Mouse (Mus musculus) limb, embryonic 11.5 days (tissue): ENCODE data around the gene Unc79. TPM values are rescaled to one million over a fixed set of nuclear protein-coding genes. Genes with fewer than 3 reads are reported as not detected.

Experiments used
- ATAC-seq: fragments of 200-750 bp; cut with Nextera tagmentation; 2 replicates; pipeline ENCODE4 v1.8.0; 2017; ENCODE audit warnings: low read depth; ENCODE audit not compliant: insufficient number of reproducible peaks, low FRiP score, low TSS enrichment
- DNase-seq: peaks from one replicate; pipeline ENCODE4 v3.0.0-alpha.2; 2015; ENCODE audit warnings: low spot score
- H3K27ac ChIP-seq: fragments of 300-500 bp; sonication (generic); replicated peaks from 2 replicates; pipeline ENCODE4 v1.5.1; 2014; ENCODE audit warnings: low read depth, mild to moderate bottlenecking, low read length
- H3K27me3 ChIP-seq: fragments of 300-500 bp; sonication (generic); 2 replicates; pipeline ENCODE4 v1.6.1; 2014; ENCODE audit warnings: mild to moderate bottlenecking, low read length, mixed read lengths; ENCODE audit not compliant: control insufficient read depth, insufficient read depth
- H3K36me3 ChIP-seq: fragments of 300-500 bp; sonication (generic); 2 replicates; pipeline ENCODE4 v1.6.1; 2014; ENCODE audit warnings: mild to moderate bottlenecking, low read length, moderate library complexity, mixed read lengths; ENCODE audit not compliant: control insufficient read depth, insufficient read depth
- H3K4me1 ChIP-seq: fragments of 300-500 bp; sonication (generic); 2 replicates; pipeline ENCODE4 v1.6.1; 2014; ENCODE audit warnings: low read length, mixed read lengths; ENCODE audit not compliant: control insufficient read depth, insufficient read depth
- H3K4me2 ChIP-seq: fragments of 300-500 bp; sonication (generic); 2 replicates; pipeline ENCODE4 v1.6.1; 2014; ENCODE audit warnings: low read depth, mild to moderate bottlenecking, moderate library complexity; ENCODE audit not compliant: severe bottlenecking
- H3K4me3 ChIP-seq: fragments of 300-500 bp; sonication (generic); 2 replicates; pipeline ENCODE4 v1.5.1; 2014; ENCODE audit warnings: low read depth, low read length
- H3K9ac ChIP-seq: fragments of 300-500 bp; sonication (generic); 2 replicates; pipeline ENCODE4 v1.6.1; 2014; ENCODE audit warnings: mild to moderate bottlenecking, low read length
- H3K9me3 ChIP-seq: fragments of 300-500 bp; sonication (generic); 2 replicates; pipeline ENCODE4 v1.6.1; 2016; ENCODE audit warnings: low read length; ENCODE audit not compliant: control insufficient read depth
- WGBS: fragments of 180-500 bp; shearing (Covaris S2); extraction: QIAGEN DNeasy Blood & Tissue Kit; methylation state at CpG from one replicate; pipeline ENCODE4 v1.1.7; 2014; 5-methylcytosine and 5-hydroxymethylcytosine counted together
- microRNA-seq: library from miRNA; unstranded; fragments of <30 nt; microRNA quantifications from one replicate; pipeline ENCODE4, GENCODE M21; 2016
- polyA plus RNA-seq: library from polyadenylated mRNA; unstranded; fragments of >200 nt; fragmentation: Nextera tagmentation; extraction: Ambion mirVana; gene quantifications from 2 replicates; pipeline ENCODE4 v1.2.1, GENCODE M21; 2014

The Unc79 gene
- polyA plus RNA-seq, 1 experiment from 2014 or later: 0.16 TPM

DNA sequence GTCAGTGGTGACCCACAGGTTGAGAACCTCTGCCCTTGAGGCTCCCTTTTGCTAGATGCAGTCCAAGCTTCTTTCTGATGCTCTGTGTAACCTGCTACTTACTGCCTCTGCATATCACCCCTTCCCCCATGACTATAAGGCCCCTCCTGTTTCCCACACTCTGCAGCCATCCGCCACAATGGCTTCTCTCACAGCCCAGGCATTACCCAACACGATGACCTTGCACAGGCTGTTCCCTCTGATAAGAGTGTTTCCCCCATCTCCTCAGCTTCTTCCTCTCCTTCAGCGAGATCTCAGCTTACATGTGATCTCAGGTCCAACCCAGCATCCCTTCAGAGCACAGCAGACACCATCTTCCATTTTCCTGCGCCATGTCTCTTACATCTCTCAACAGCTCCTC is 280.4 kb downstream of the Unc79 start:
- no peaks in the 10 kb centered on the region for H3K9me3 ChIP-seq
- H3K27me3 ChIP-seq: no peaks in the 10 kb centered on the region
- no peaks in the 10 kb centered on the region for H3K36me3 ChIP-seq
- WGBS: 87% methylated on average over 4 of the region's 4 CpGs
- H3K27ac ChIP-seq: no peak overlapping the region
- H3K9ac ChIP-seq: no peak overlapping the region
- DNase-seq (no peak), ATAC-seq (no peak)
- no peak overlapping the region for H3K4me2 ChIP-seq
- H3K4me1 ChIP-seq: no peaks in the 10 kb centered on the region
- no peak overlapping the region for H3K4me3 ChIP-seq

Small RNA genes within 50 kb of the gene (microRNA-seq; reads per million reads assigned to microRNA genes)
- not detected for gene Gm44324

Other genes starting within 250 kb of the Unc79 start
- 7.4 and 7.7 TPM in 2 replicates for gene Itpk1, start 243.9 kb upstream of the Unc79 start, polyA plus RNA-seq
- 33.9 and 36.2 TPM in 2 replicates for gene Moap1, start 205.2 kb upstream of the Unc79 start, polyA plus RNA-seq
- gene Tmem251, start 205.1 kb upstream of the Unc79 start, polyA plus RNA-seq: 9.7 and 10.7 TPM in 2 replicates
- gene Gm28051, start 191.1 kb upstream of the Unc79 start, polyA plus RNA-seq: 0.40 TPM in 1 of 2 replicates, not detected in the other
- gene Gon7, start 191.1 kb upstream of the Unc79 start, polyA plus RNA-seq: 43.7 and 43.9 TPM in 2 replicates
- 58.6 and 59.2 TPM in 2 replicates for gene Ubr7, start 190.9 kb upstream of the Unc79 start, polyA plus RNA-seq
- 35.8 and 36.8 TPM in 2 replicates for gene Gm20604, start 190.2 kb upstream of the Unc79 start, polyA plus RNA-seq
- 18.7 and 19.7 TPM in 2 replicates for gene Btbd7, start 70.4 kb upstream of the Unc79 start, polyA plus RNA-seq
- gene Cox8c, start 49.5 kb upstream of the Unc79 start, polyA plus RNA-seq: not detected in 2 replicates